Mouse (Mus musculus) midbrain, embryonic 10.5 days (tissue): ENCODE measurements around the gene Ppp1r3g. TPM values are rescaled to one million over a fixed set of nuclear protein-coding genes. Genes with fewer than 3 reads are reported as not detected.

ENCODE experiments used
- DNase-seq: peaks from one replicate; pipeline ENCODE4 v3.0.0-alpha.2; 2017; ENCODE audit warnings: low spot score
- H3K27ac ChIP-seq: fragments of 300-500 bp; sonication (generic); replicated peaks from 2 replicates; pipeline ENCODE4 v1.5.1; 2016; ENCODE audit warnings: mild to moderate bottlenecking
- H3K27me3 ChIP-seq: fragments of 300-500 bp; sonication (generic); 2 replicates; pipeline ENCODE4 v1.6.1; 2016; ENCODE audit warnings: low read depth, mild to moderate bottlenecking; ENCODE audit not compliant: poor library complexity, severe bottlenecking
- H3K36me3 ChIP-seq: fragments of 300-500 bp; sonication (generic); 2 replicates; pipeline ENCODE4 v1.6.1; 2016; ENCODE audit warnings: mild to moderate bottlenecking, moderate library complexity
- H3K4me1 ChIP-seq: fragments of 300-500 bp; sonication (generic); 2 replicates; pipeline ENCODE4 v1.6.1; 2016
- H3K4me3 ChIP-seq: fragments of 300-500 bp; sonication (generic); 2 replicates; pipeline ENCODE4 v1.5.1; 2016; ENCODE audit warnings: mild to moderate bottlenecking, moderate library complexity
- H3K9me3 ChIP-seq: fragments of 300-500 bp; sonication (generic); replicated peaks from 2 replicates; pipeline ENCODE4 v1.6.1; 2016; ENCODE audit warnings: mild to moderate bottlenecking
- WGBS: fragments of 180-500 bp; shearing (Covaris S2); methylation state at CpG from one replicate; pipeline ENCODE4 v1.1.7; 2016; 5-methylcytosine and 5-hydroxymethylcytosine counted together
- polyA plus RNA-seq: library from polyadenylated mRNA; unstranded; fragments of >200 nt; fragmentation: Nextera tagmentation; extraction: Ambion mirVana; gene quantifications from 2 replicates; pipeline ENCODE4 v1.2.1, GENCODE M21; 2016

Gene Ppp1r3g
- polyA plus RNA-seq: 3.3 and 3.7 TPM in 2 replicates

GRCm38 (mm10) chr13:35958539-35958938 lies at the start of gene Ppp1r3g:
TSS of gene Ppp1r3g (plus strand) at chr13:35958839.
- Histone ChIP-seq H3K36me3 (no peaks in the 10 kb centered on the region), H3K27me3 (no peaks in the 10 kb centered on the region), H3K27ac (no peak within 1 kb of the TSS), H3K4me3 (no peak within 1 kb of the TSS), H3K9me3 (no peaks in the 10 kb centered on the region), H3K4me1 (no peaks in the 10 kb centered on the region)
- 85% methylated on average over 1 of the region's 1 CpGs for WGBS
- no peak for DNase-seq

- 0 out of 2 replicates have a peak, but pooled peaks cover 2% of the 10 kb centered on the region for H3K4me1 ChIP-seq
- 0 out of 2 replicates have a peak, but pooled peaks cover 2% of the 10 kb centered on the region for H3K9me3 ChIP-seq
- no peak overlapping the region for H3K27ac ChIP-seq
- H3K27me3 ChIP-seq: no peaks in the 10 kb centered on the region
- WGBS: 89% methylated on average over 1 of the region's 1 CpGs
- no peak overlapping the region for H3K4me3 ChIP-seq
- no peaks in the 10 kb centered on the region for H3K36me3 ChIP-seq
- no peak for DNase-seq
These were observed 47.2 kb upstream of the Ppp1r3g start for GRCm38 (mm10) chr13:35911476-35911875.

GRCm38 (mm10) chr13:35937991-35938390 lies 20.6 kb upstream of the Ppp1r3g start:
- Histone ChIP-seq H3K27me3 (no peaks in the 10 kb centered on the region), H3K27ac (no peak overlapping the region), H3K4me3 (no peak overlapping the region), H3K36me3 (no peaks in the 10 kb centered on the region), H3K9me3 (peaks cover 9% of the 10 kb centered on the region), H3K4me1 (no peaks in the 10 kb centered on the region)
- DNase-seq: no peak
- 83% methylated on average over 2 of the region's 2 CpGs for WGBS

- Histone ChIP-seq H3K36me3 (no peaks in the 10 kb centered on the region), H3K9me3 (peaks cover 2% of the 10 kb centered on the region), H3K27ac (no peak overlapping the region), H3K4me1 (no peaks in the 10 kb centered on the region), H3K4me3 (no peak overlapping the region), H3K27me3 (no peaks in the 10 kb centered on the region)
- WGBS: 74% methylated on average over 18 of the region's 18 CpGs
- no peak for DNase-seq
These were observed 18.6 kb upstream of the Ppp1r3g start for GRCm38 (mm10) chr13:35939871-35940665.

GRCm38 (mm10) chr13:35940934-35941333 lies 17.7 kb upstream of the Ppp1r3g start:
- no peaks in the 10 kb centered on the region for H3K36me3 ChIP-seq
- H3K4me3 ChIP-seq: no peak overlapping the region
- no peak for DNase-seq
- no peaks in the 10 kb centered on the region for H3K4me1 ChIP-seq
- H3K27ac ChIP-seq: no peak overlapping the region
- no peaks in the 10 kb centered on the region for H3K9me3 ChIP-seq
- WGBS: 83% methylated on average over 5 of the region's 5 CpGs
- no peaks in the 10 kb centered on the region for H3K27me3 ChIP-seq

GRCm38 (mm10) chr13:35946659-35947353 lies 11.8 kb upstream of the Ppp1r3g start:
- 75% methylated on average over 20 of the region's 20 CpGs for WGBS
- H3K27ac ChIP-seq: no peak overlapping the region
- DNase-seq: no peak
- H3K4me1 ChIP-seq: no peaks in the 10 kb centered on the region
- H3K27me3 ChIP-seq: no peaks in the 10 kb centered on the region; the same call in 1 of the 2 replicates
- H3K4me3 ChIP-seq: no peak overlapping the region
- H3K36me3 ChIP-seq: no peaks in the 10 kb centered on the region
- H3K9me3 ChIP-seq: no peaks in the 10 kb centered on the region

- peak; percentile 72 for DNase-seq
- Histone ChIP-seq H3K4me3 (no peak overlapping the region), H3K4me1 (no peaks in the 10 kb centered on the region), H3K27me3 (no peaks in the 10 kb centered on the region; the same call in 1 of the 2 replicates), H3K27ac (no peak overlapping the region), H3K9me3 (no peaks in the 10 kb centered on the region), H3K36me3 (no peaks in the 10 kb centered on the region)
- WGBS: 25% methylated on average over 14 of the region's 14 CpGs
These were observed 11.2 kb upstream of the Ppp1r3g start for GRCm38 (mm10) chr13:35947354-35948000.

- Histone ChIP-seq H3K4me1 (no peaks in the 10 kb centered on the region), H3K9me3 (no peaks in the 10 kb centered on the region), H3K27me3 (no peaks in the 10 kb centered on the region; the same call in 1 of the 2 replicates), H3K4me3 (no peak overlapping the region), H3K36me3 (no peaks in the 10 kb centered on the region), H3K27ac (no peak overlapping the region)
- no peak for DNase-seq
- WGBS: 90% methylated on average over 17 of the region's 17 CpGs
These were observed 8.7 kb upstream of the Ppp1r3g start for GRCm38 (mm10) chr13:35949814-35950455.

GRCm38 (mm10) chr13:35959391-35960067 lies 890 bp downstream of the Ppp1r3g start:
- no peak for DNase-seq
- no peaks in the 10 kb centered on the region for H3K36me3 ChIP-seq
- no peaks in the 10 kb centered on the region for H3K4me1 ChIP-seq
- H3K27me3 ChIP-seq: no peaks in the 10 kb centered on the region
- H3K27ac ChIP-seq: no peak overlapping the region
- no peak overlapping the region for H3K4me3 ChIP-seq
- H3K9me3 ChIP-seq: no peaks in the 10 kb centered on the region
- WGBS: 81% methylated on average over 12 of the region's 12 CpGs

- Histone ChIP-seq H3K27me3 (peaks cover 27% of the 10 kb centered on the region), H3K4me1 (peaks cover 13% of the 10 kb centered on the region), H3K27ac (no peak overlapping the region), H3K9me3 (no peaks in the 10 kb centered on the region), H3K4me3 (no peak overlapping the region), H3K36me3 (no peaks in the 10 kb centered on the region)
- 93% methylated on average over 4 of the region's 4 CpGs for WGBS
- no peak for DNase-seq
These were observed 4.9 kb downstream of the Ppp1r3g start for GRCm38 (mm10) chr13:35963583-35963982.

GRCm38 (mm10) chr13:35967690-35968089 lies 9.1 kb downstream of the Ppp1r3g start:
- H3K27me3 ChIP-seq: peaks cover 46% of the 10 kb centered on the region
- peak overlapping the region; percentile 76 for H3K4me3 ChIP-seq
- H3K4me1 ChIP-seq: peaks cover 25% of the 10 kb centered on the region
- H3K27ac ChIP-seq: peak overlapping the region; percentile 74
- peak; percentile 48 for DNase-seq
- H3K9me3 ChIP-seq: no peaks in the 10 kb centered on the region
- H3K36me3 ChIP-seq: no peaks in the 10 kb centered on the region
- WGBS: 3% methylated on average over 14 of the region's 15 CpGs
